Comparison of ENCODE assay signal across 8 mouse cellular contexts in the genomic region with DNA sequence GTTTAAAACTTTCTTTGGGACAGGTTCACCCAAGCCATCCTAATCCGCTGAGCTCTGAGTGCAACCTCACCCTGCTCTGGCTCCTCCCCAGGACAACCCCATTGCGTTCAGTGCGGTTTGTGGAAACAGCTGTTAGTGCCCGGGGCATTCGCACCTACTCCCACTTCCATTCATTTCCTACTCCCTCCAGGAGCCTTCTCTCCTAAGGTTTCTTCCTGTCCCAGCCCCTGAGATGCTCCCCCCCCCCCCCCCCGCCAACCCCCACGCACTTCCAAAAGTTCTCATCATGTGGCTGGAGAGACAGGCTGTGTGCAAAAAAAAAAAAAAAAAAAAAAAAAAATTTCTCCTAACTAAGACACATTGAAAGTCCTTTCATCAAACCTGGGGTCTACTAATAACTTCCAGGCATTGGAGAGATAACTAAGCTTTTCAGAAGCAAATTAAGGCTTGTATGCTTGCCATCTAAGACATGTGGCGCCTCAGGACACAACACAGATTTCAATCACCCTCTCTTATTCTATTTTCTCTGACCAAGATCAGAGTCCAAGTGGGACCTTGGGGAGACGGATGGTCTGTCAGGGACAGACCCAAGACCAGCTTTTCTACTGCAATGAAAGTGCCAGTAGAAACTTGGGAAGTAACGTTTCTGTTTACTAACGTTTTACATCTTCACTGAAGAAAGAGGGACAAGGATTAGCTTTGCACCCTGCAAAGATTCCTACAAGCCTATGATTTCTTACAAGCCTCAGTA. TPM values are rescaled to one million over a fixed set of nuclear protein-coding genes. Genes with fewer than 3 reads are reported as not detected.
DNase-seq lines count a peak whose midpoint lies in the region; ATAC-seq and TF ChIP-seq lines count a peak whose summit lies in the region.

No protein-coding gene starts in this region.

- H3K79me2 ChIP-seq in liver, adult 2 months (ENCODE audit: control insufficient read depth, insufficient read depth, low read length): no peaks in the 10 kb centered on the region

- 31% methylated on average over 11 of the region's 11 CpGs for WGBS in liver, adult 2 months
- 26% methylated on average over 10 of the region's 11 CpGs for WGBS in embryonic facial prominence, embryonic 12.5 days

- TF ChIP-seq CTCF in liver, adult 2 months (IDR thresholded peaks at IDR 0.05; ENCODE audit: low read depth, low read length): no peak

- H3K4me2 ChIP-seq in embryonic facial prominence, embryonic 12.5 days (replicated peaks): peak overlapping the region; percentile 53

- DNase-seq in liver, adult 2 months (ENCODE audit: extremely low read depth, low read depth, low spot score): no peak
- DNase-seq in liver: no peak
- DNase-seq in induced T-regulatory cell, adult 2 months (ENCODE audit: low read depth): peak; percentile 19
- DNase-seq in naive thymus-derived CD4-positive, alpha-beta T cell, adult 2 months (ENCODE audit: low read depth): peak; percentile 9
- DNase-seq in Muller cell, postnatal 12 days (ENCODE audit: inconsistent ontology term): no peak
- DNase-seq in urinary bladder, postnatal 14 days (ENCODE audit: low spot score): no peak
- no peak for DNase-seq in cerebellum, postnatal 10 days

- TF ChIP-seq POLR2A in liver, adult 2 months (IDR thresholded peaks at IDR 0.05; ENCODE audit: extremely low read depth, insufficient read depth, low read length): no peak

- H3K36me3 ChIP-seq in liver, adult 2 months (ENCODE audit: control insufficient read depth, insufficient read depth, low read length): no peaks in the 10 kb centered on the region
- H3K36me3 ChIP-seq in embryonic facial prominence, embryonic 12.5 days: peaks cover 6% of the 10 kb centered on the region; the same call in 1 of the 2 replicates

- H3K9ac ChIP-seq in liver, adult 2 months (ENCODE audit: low read depth, low read length): no peak overlapping the region
- peak overlapping the region; percentile 67; the same call in 1 of the 2 replicates for H3K9ac ChIP-seq in embryonic facial prominence, embryonic 12.5 days

- H3K27me3 ChIP-seq in liver, adult 2 months (ENCODE audit: control insufficient read depth, insufficient read depth, low read length): no peaks in the 10 kb centered on the region
- H3K27me3 ChIP-seq in embryonic facial prominence, embryonic 12.5 days: no peaks in the 10 kb centered on the region

- peak overlapping the region; percentile 97 for H3K4me3 ChIP-seq in liver, adult 2 months (ENCODE audit: insufficient read depth, low read depth, low read length)
- peak overlapping the region; percentile 61 for H3K4me3 ChIP-seq in embryonic facial prominence, embryonic 12.5 days

- ATAC-seq in embryonic facial prominence, embryonic 12.5 days (ENCODE audit: insufficient number of reproducible peaks, insufficient read depth, low FRiP score, low TSS enrichment): peak; percentile 97; the same call in 1 of the 2 replicates

- H3K27ac ChIP-seq in liver, adult 2 months (replicated peaks; ENCODE audit: insufficient read depth, low read depth, low read length): no peak overlapping the region
- H3K27ac ChIP-seq in embryonic facial prominence, embryonic 12.5 days: no peak overlapping the region

- no peaks in the 10 kb centered on the region for H3K9me3 ChIP-seq in embryonic facial prominence, embryonic 12.5 days

- H3K4me1 ChIP-seq in liver, adult 2 months (ENCODE audit: control insufficient read depth, insufficient read depth, low read length): no peaks in the 10 kb centered on the region
- no peaks in the 10 kb centered on the region for H3K4me1 ChIP-seq in embryonic facial prominence, embryonic 12.5 days

RNA-seq across cellular contexts. Expression of a gene that starts 0.5 kb away (rescaled TPM):
- total RNA-seq in liver, adult 2 months (2014; rRNA removed): 0.46 and 0.60 TPM in 2 replicates
- polyA plus RNA-seq in liver, adult 2 months (2012; rRNA removed): 0.37 and 1.2 TPM in 2 replicates
- 19.7 and 20.0 TPM in 2 replicates for polyA plus RNA-seq in embryonic facial prominence, embryonic 12.5 days (2016; fragmentation: Nextera tagmentation; extraction: Ambion mirVana)

RNA-seq across cellular contexts. Expression of a gene that starts 53.3 kb away (rescaled TPM):
- total RNA-seq in liver, adult 2 months (2014; rRNA removed): 7.9 and 9.8 TPM in 2 replicates
- 2.7 and 2.9 TPM in 2 replicates for polyA plus RNA-seq in liver, adult 2 months (2012; rRNA removed)
- polyA plus RNA-seq in embryonic facial prominence, embryonic 12.5 days (2016; fragmentation: Nextera tagmentation; extraction: Ambion mirVana): 0.89 and 1.1 TPM in 2 replicates

RNA-seq across cellular contexts. Expression of a gene that starts 58.7 kb away (rescaled TPM):
- total RNA-seq in liver, adult 2 months (2014; rRNA removed): 0.09 TPM in 1 of 2 replicates, not detected in the other
- polyA plus RNA-seq in liver, adult 2 months (2012; rRNA removed): 0.04 and 0.07 TPM in 2 replicates
- polyA plus RNA-seq in embryonic facial prominence, embryonic 12.5 days (2016; fragmentation: Nextera tagmentation; extraction: Ambion mirVana): not detected in 2 replicates

Comparison
In these comparisons a context has a peak if more than half of its experiments do, and no peak if none do; other contexts are left out.
1. DNase-seq: peak in induced T-regulatory cell, adult 2 months (single experiment) and naive thymus-derived CD4-positive, alpha-beta T cell, adult 2 months (single experiment); none in liver, adult 2 months (single experiment), liver (single experiment), Muller cell, postnatal 12 days (single experiment), urinary bladder, postnatal 14 days (single experiment) and cerebellum, postnatal 10 days (0 of 2).